Mouse (Mus musculus) neutrophil, adult 5-6 weeks (primary cell): ENCODE data around the gene Tecpr2. TPM values are rescaled to one million over a fixed set of nuclear protein-coding genes. Genes with fewer than 3 reads are reported as not detected.

Experiments
- ATAC-seq: fragments of 151-379, 151-347 bp; 2 replicates; pipeline ENCODE4 v1.8.0; 2017; ENCODE audit warnings: mild to moderate bottlenecking, moderate TSS enrichment; ENCODE audit not compliant: insufficient number of reproducible peaks, poor library complexity, low FRiP score, severe bottlenecking; ENCODE audit errors: extremely low read depth
- total RNA-seq: library from RNA; stranded (forward); fragments of 200-1000 nt; gene quantifications from 2 replicates; pipeline ENCODE4 v1.2.3, GENCODE M21; 2017

The Tecpr2 gene
- total RNA-seq, 1 experiment from 2014 or later: 4.9 TPM

DNA sequence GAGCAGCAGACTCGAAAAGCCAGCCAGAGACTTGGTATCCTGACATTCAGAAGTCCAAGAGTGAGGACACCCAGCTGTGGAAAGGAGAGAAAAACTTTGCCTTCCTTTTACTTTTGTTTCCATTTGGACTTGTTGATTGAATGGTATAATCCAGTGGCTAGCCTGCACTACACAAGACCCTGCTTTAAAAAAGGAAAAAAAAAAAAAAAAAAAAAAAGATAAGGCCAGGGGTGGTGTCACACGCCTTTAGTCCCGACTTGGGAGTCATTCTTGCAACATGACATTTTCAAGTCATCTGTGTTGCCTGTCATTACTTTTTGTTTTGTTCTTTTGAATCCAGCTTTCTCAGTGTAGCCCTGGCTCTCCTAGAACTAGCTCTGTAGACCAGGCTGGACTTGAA lies 132.5 kb downstream of the Tecpr2 start:
- no peak for ATAC-seq

Other genes starting within 250 kb of the Tecpr2 start
- not detected in 2 replicates for gene 1700001K19Rik, start 206.6 kb upstream of the Tecpr2 start, total RNA-seq
- 264 and 290 TPM in 2 replicates for gene Hsp90aa1, start 186.5 kb upstream of the Tecpr2 start, total RNA-seq
- 59.0 and 63.6 TPM in 2 replicates for gene Wdr20, start 151.3 kb upstream of the Tecpr2 start, total RNA-seq
- 0.25 and 0.70 TPM in 2 replicates for gene Mok, start 48.3 kb upstream of the Tecpr2 start, total RNA-seq
- 12.8 and 13.6 TPM in 2 replicates for gene Zfp839, start 39.0 kb upstream of the Tecpr2 start, total RNA-seq
- gene Cinp, start 119 bp upstream of the Tecpr2 start, total RNA-seq: 25.8 and 26.6 TPM in 2 replicates
- 2.1 and 3.0 TPM in 2 replicates for gene Ankrd9, start 89.8 kb downstream of the Tecpr2 start, total RNA-seq
- gene Rcor1, start 150.1 kb downstream of the Tecpr2 start, total RNA-seq: 25.9 and 29.7 TPM in 2 replicates